Mouse (Mus musculus): ENCODE data around the gene Ppfia1.
A peak's percentile ranks its signal among the peaks of the same experiment; 100 is the strongest.

Gene Ppfia1

DNA sequence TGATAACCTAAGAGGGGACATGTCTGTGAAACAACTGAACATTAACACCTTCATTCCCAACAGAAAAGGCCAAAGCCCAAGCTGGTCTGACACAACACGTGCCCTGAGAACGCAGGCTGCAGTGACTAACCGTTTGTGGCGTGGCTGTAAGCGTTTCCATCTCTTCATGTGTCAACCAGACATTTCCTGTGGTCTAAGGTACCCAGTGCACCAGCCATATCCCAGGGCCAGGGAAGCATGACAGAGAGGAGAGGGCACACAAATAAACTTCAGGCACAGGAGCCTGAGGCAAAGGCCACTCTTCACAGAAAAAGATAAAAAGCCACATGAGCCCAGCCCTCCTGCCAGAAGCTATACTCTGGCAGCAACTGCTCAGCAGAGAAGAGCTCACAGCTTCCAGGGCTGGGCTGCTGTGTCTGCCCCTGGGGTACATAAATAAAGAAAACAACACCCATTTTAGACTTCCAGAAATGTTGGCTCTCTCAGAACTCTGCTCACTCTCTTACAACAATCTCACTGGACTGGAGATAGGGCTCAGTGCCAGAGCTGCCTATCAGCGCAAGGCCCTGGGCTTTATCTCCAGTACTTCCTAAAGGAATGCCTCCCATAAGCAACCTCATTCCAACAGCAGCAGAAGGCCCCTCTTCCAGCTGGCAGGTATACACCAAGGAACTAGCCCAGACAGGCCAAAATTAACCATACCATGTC, 64.3 kb downstream of the Ppfia1 start:
- no peak for DNase-seq (ENCODE audit: low spot score in 2 of 2)

DNA sequence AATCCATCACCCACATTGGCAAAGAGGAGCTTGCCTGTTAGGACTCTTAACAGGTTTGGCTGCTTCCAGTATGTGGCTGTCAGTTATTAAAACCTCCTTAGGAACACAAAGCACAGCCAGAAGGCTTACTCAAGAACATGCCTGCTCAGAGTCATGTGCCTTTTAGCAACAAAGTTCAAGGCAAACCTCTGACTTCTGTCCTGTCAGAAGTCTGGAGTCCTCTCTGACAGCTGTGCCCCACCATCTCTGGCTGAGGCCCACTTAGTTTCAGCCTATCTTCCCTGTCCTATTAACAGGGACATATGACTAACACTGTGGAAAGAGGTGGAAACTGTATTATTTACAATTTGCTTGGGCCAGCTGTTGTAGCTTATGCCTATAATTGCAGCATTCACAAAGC, 73.2 kb downstream of the Ppfia1 start:
- no peak for DNase-seq (ENCODE audit: low spot score in 2 of 2)

DNA sequence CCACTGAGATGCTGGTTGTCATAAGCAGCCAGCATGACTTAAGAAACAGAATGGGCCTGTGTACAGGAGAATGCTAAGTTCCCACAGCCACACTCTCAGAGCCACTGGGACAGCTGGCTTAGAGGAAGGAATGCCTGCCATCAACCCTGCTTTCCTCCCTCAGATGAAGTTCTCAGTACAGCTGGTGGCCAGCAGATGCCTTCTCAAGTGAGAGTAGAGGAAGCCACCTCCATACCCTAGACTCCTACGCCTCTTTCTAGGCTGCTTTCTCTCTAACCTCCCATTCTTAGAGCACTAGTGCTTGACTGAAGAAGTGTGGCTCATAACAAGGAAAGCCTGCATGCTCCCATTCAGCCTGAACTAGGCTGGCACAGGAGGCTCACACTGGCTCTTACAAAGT, 74.0 kb downstream of the Ppfia1 start:
- DNase-seq (ENCODE audit: low spot score in 2 of 2) = peak in 1 of 2 experiments; percentile 44

DNA sequence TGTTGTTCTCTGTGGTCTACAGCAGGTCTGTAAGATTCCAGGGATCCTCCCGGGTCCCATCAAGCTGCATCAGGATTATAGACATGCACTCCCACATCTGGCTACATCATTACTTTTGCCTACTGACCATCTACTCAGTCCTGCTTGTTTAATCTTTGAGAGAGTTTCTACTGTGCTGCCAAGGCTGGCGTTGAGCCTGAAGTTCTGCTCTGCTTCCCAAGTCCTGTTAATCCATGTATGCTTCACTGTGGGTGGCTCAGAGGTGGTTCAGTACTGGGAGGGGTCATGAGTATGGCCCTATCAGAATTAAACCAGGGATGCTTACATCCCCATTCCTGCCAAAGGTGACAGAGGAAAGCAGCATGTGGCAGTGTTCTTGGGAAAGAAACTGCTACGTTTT, 77.8 kb downstream of the Ppfia1 start:
- DNase-seq (ENCODE audit: low spot score in 2 of 2) = no peak

- DNase-seq (ENCODE audit: low spot score in 2 of 2) = no peak
These were observed 80.0 kb downstream of the Ppfia1 start for GRCm38 (mm10) chr7:144473486-144473885.

GRCm38 (mm10) chr7:144471103-144471502, 82.4 kb downstream of the Ppfia1 start:
- DNase-seq (ENCODE audit: low spot score in 2 of 2) = no peak

DNA sequence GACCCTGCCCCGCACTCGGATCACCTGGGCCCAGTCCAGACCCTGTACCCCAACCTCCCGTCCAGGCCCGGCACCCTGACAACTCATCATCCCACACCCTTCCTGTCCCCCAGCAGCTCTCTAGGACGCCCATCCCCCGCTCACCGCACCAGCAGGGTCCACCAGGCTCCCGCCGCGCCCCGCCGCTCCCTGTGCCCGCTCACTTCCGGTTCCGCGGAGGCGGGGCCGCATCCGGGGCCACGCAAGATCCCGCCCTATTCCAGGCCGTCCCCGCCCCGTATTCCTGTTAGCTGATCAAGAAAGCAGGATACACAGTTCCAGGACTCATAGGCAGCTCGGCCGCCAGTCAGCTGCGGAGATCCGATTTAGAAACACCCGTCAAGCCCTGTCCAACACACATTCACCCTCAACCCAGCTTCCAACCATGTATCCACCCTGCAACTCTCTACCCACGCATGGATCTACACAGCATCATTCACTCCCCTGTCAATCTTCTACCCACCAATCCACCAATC, 82.9 kb downstream of the Ppfia1 start, which contains the start of gene Cttn:
Cttn (minus strand) TSS at position 465 of the 515 bp plus-strand sequence.
- DNase-seq (ENCODE audit: low spot score in 2 of 2) = peak; percentile 80 to 82

GRCm38 (mm10) chr7:144469908-144470544, 83.5 kb downstream of the Ppfia1 start:
- no peak for DNase-seq (ENCODE audit: low spot score in 2 of 2)

DNA sequence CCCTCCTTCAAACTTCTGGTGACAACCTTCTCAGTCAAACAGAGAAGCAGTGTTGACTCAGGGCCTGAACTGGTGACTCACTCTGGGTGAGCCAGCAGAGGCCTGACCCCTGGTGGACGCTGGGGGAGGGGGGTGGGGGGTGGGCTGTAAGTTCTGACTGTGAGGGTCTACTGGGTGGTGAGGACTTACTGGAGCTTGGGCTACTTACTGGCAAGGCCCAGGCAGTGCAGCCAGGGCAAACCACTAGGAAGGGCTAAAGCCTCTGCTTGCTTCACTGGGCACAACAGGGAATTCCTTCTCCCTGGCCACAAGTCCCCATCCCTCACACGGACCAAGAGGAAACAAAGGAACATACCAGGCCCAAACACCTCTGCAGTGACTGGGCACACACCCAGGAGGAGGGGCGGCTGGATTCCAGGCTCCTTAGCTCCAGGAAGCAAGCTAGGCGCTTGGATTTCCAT, 84.3 kb downstream of the Ppfia1 start:
- no peak for DNase-seq (ENCODE audit: low spot score in 2 of 2)

- no peak for DNase-seq (ENCODE audit: low spot score in 2 of 2)
These were observed 84.8 kb downstream of the Ppfia1 start for GRCm38 (mm10) chr7:144468741-144469140.

DNA sequence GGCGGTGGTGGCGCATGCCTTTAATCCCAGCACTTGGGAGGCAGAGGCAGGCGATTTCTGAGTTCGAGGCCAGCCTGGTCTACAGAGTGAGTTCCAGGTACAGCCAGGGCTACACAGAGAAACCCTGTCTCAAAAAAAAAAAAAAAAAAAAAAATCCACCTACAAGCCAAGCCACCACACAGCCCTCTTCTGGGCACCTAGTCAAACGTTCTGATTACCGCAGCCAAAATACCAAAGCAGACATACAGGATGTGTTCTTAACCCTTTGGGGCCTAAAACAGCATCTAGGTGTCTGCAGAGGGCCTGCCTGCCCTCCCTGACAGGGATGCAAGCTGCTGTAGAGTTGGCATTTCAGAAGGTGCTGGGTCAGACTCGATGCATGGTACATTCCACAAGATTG, 91.0 kb downstream of the Ppfia1 start:
- no peak for DNase-seq (ENCODE audit: low spot score in 2 of 2)

- no peak for DNase-seq (ENCODE audit: low spot score in 2 of 2)
These were observed 92.2 kb downstream of the Ppfia1 start for GRCm38 (mm10) chr7:144461246-144461902.

DNA sequence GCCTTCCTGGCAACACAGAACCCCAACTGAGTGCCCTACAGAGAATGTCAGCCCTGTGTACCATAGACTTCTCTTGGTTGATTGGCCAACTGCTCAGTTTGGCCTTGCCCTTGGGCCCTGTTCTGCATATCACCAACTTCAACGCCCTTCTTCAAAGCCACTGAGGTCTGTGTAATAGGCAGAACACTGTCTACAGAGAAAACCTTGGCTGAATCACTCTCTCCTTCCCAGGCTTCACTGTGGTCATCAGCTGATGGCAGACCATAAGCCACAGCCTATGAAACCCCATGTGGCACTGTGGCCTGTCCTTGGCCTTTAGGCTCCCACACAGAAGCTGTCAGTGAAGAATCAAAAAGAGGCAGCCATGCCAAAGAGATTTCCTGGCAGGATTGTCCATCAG, 94.6 kb downstream of the Ppfia1 start:
- no peak for DNase-seq (ENCODE audit: low spot score in 2 of 2)

DNA sequence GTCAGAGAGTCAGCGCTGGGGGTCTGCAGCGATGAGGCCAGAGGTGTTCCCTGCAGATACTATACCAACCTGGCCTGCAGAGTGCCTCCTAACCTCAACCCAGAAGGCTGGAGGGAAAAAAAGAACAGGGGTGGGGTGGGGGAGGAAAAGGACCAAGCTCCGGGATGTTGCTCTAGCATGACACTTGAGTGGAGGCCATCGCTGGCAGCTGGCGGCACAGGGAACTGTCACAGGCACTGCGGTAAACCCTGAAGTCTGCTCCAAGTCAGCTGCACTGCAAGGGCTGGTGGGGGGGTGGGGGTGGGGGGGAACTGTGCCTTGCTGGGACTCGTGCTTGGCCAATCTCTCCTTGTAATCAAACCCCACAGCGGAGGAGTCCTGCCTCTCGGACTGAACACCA, 102.9 kb downstream of the Ppfia1 start:
- no peak for DNase-seq (ENCODE audit: low spot score in 2 of 2)

DNA sequence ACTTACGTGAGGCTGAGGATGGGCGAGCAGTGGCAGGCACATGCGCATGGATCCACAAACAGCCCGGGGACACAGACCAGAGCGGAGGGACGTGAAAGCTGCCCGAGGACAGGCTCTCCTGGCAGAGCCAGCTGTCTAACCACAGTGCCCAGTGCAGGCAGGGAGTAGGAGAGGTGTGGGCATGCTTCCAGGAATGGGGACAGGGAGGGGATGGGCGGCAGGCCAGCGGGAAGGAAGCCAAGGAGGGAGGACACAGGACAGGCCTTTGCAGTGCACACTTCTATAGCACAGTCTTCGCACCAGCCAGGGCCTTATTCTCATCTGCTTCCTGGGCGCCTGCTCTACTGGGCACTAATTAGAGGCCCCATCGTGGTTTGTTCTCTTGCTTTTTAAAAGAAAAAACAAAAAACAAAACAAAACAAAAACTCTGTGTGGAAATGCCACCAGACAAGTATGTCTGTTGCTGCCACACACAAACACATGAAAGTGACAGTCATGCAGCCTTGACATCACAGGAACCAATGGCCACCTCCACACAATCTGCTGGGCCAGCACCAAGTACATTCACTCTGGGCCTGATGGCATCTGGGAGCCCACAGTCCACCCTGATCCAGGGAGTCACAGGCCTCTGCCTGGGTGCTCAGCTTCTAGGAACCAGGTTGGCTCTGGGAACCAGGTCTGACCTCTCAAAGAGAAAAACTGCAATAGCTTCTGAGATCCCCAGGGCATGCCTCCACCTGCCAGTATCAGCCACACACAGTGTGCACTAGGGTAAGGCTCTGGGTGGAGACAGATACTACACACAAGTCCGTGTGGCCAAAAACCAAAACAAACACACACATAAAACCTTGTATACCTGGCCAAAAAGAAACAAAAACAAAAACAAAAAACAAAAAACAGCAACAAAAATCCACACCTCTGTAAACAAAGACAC, 103.6 kb downstream of the Ppfia1 start:
- peak; percentile 58 to 72 for DNase-seq (ENCODE audit: low spot score in 2 of 2)

- no peak for DNase-seq (ENCODE audit: low spot score in 2 of 2)
These were observed 105.3 kb downstream of the Ppfia1 start for GRCm38 (mm10) chr7:144448186-144448585.

GRCm38 (mm10) chr7:144447146-144447545, 106.4 kb downstream of the Ppfia1 start:
- no peak for DNase-seq (ENCODE audit: low spot score in 2 of 2)

DNA sequence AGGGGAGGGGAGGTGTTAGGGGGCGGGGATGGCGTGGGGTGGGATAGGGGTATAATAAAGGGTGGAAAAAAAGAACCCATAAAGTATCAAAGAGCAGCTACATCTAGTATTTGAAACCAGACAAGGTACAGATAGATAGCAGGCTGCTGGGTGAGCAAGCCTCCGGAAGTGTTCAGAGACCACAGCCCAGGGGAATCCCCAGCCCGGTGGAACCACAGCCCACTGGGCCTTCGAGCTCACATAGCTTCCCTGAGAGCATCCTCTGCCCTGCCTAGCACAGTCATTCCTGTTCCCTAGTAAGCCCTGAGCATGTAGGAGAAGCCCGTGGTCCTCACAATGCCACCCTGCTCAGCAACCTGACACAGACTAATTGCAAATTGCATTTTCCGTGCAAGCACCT, 108.7 kb downstream of the Ppfia1 start:
- no peak for DNase-seq (ENCODE audit: low spot score in 2 of 2)

DNA sequence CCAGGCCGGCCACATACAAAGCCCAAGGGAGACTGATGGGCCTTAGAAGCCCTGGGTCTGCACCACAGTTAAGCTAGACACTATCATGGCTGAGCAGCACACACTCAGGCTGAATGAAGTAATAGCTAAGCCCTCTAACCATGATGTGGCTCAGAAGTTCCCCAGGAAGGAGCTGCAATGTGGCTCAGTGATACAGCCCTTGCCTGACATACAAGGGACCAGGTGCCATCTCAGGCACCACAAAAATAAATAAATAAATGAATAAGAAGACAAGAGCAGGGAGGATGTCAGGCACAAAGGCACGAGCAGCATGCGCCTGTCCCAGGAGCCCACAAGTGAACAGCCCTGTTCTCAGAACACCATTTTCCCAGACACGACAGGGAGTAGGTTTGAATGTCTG, 111.6 kb downstream of the Ppfia1 start:
- no peak for DNase-seq (ENCODE audit: low spot score in 2 of 2)

DNA sequence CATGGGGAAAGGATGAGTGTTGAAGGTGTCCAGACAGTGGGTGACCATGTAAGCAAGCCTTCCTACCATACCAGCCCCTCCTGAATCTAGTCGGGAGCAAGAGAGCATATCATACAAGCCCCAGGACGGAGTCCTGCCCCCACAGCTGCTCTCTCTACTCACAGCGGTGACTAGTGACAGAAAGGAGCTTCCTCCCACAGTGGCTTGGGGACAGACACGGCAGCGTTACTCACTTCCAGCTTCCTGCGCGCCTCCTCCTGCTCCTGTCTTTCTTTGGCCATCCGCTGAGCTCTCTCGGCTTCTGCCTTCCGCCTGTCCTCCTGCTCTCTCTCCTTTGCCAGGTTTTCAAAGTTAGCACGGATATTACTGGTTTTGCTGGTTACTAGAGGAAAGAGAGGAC, 112.1 kb downstream of the Ppfia1 start:
- DNase-seq (ENCODE audit: low spot score in 2 of 2) = no peak

DNA sequence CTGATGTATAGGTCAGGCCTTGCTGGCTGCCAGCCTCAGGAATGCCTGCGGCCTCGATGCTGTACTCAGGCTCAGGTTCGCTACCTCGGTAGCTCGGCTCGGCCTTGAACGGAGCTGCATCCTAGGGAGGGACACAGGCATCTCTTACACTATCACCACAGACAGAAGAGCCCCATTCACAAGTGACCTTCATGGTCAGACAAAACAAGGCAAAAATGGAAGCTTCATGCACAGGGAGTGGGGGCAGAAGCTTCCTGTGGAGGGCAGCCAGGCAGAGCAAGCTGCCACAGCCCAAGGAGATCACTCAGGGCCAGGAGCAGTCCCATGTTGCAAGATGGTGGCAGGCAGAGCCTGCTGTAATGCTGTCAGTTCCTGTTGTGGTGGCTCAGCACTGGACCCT, 114.7 kb downstream of the Ppfia1 start:
- no peak for DNase-seq (ENCODE audit: low spot score in 2 of 2)

DNA sequence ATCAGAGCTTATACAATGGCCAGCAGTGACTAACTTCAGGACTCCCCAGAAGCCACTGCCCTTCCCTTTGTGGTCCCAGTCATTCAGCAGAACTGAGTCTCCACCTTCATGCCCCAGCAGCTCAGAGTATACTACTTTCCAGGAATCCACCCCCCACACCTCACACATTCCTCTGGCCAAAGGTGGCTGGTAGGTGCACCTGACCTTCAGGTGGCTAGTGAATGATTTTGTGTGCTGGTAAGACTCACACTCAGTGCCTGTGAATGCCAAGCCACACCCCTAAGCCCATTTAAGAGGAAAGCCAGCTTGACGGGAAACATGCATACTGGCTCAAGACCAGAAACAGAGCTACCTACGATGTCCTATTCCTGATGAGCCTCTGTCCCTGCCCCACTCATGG, 120.6 kb downstream of the Ppfia1 start:
- DNase-seq (ENCODE audit: low spot score in 2 of 2) = no peak

All from frontal cortex, postnatal 25 days (tissue).